ENCODE assay signal across 8 mouse cellular contexts in the genomic region with DNA sequence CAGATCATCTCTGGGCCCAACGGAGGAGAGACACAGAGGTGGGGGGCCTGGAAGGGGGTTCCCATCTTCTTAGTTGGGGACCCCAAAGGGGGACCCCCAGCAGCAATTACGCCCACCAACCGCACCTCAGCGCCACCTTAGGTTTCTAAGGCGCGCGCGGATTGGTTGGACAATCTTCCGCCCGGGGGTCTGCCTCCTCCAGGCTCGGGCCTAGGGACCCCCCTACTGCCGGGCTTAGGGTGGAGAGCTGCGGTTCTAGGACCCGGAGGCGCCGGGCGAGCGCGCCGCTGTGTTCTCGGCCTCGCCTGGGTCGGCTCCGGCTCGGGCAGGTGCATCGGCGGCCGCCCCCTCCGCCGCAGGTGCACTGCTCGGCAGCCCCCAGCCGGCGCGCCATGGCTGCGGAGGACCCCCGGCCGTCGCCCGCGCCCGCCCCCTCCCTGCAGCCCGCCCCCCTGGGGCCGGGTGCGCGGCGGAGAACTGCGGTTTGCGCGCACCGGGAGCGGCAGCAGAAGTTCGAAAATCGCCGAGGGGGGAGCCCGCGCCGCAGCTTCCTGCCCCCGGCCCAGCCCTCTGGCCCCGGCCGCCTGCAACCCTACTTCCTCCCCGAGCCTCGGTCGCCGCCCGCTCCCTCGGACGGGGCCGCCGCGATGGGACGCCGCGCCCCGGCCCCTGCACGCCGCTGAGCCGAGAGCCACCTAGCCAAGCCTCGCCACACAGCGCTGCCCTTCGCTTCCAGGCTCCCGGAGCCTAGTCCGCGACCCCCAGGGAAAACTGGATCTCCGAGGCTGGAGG. TPM values are rescaled to one million over a fixed set of nuclear protein-coding genes. Genes with fewer than 3 reads are reported as not detected.
DNase-seq lines count a peak whose midpoint lies in the region; ATAC-seq and TF ChIP-seq lines count a peak whose summit lies in the region.

A gene (plus strand): TSS at position 614 of the 792 bp plus-strand sequence.

- H3K4me3 ChIP-seq in E14TG2a.4 (replicated peaks; ENCODE audit: low read length), result peak within 1 kb of the TSS; percentile 81
- peak within 1 kb of the TSS; percentile 65 for H3K4me3 ChIP-seq in embryonic facial prominence, embryonic 11.5 days (ENCODE audit: low read depth, low read length)
- H3K4me3 ChIP-seq in spleen, adult 2 months (ENCODE audit: extremely low read depth, insufficient read depth, insufficient read length), result peak within 1 kb of the TSS; percentile 97

- no peak for ATAC-seq in embryonic facial prominence, embryonic 11.5 days (replicated peaks; ENCODE audit: insufficient number of reproducible peaks, low FRiP score, low TSS enrichment, low read depth)

- no peak for TF ChIP-seq CTCF in E14TG2a.4 (conservative IDR thresholded peaks at IDR 0.05; ENCODE audit: low read length)
- TF ChIP-seq CTCF in spleen, adult 2 months (IDR thresholded peaks at IDR 0.05; ENCODE audit: extremely low read depth, insufficient read depth, insufficient read length, insufficient replicate concordance), result no peak

- H3K9me3 ChIP-seq in E14TG2a.4 (ENCODE audit: low read length), result peaks cover 4% of the 10 kb centered on the region
- H3K9me3 ChIP-seq in embryonic facial prominence, embryonic 11.5 days (replicated peaks; ENCODE audit: control insufficient read depth, low read length), result no peaks in the 10 kb centered on the region

- H3K36me3 ChIP-seq in E14TG2a.4 (ENCODE audit: insufficient read depth, low read length), result no peaks in the 10 kb centered on the region
- no peaks in the 10 kb centered on the region for H3K36me3 ChIP-seq in embryonic facial prominence, embryonic 11.5 days (replicated peaks; ENCODE audit: control insufficient read depth, insufficient read depth, low read depth, low read length)
- 0 out of 2 replicates have a peak, but pooled peaks cover 1% of the 10 kb centered on the region for H3K36me3 ChIP-seq in spleen, adult 2 months (ENCODE audit: control insufficient read depth, insufficient read depth, low read length)

- under 1% methylated on average over 54 of the region's 84 CpGs for WGBS in embryonic facial prominence, embryonic 11.5 days
- WGBS in spleen, adult 2 months, result 2% methylated on average over 57 of the region's 84 CpGs

- H3K4me2 ChIP-seq in embryonic facial prominence, embryonic 11.5 days (ENCODE audit: low read depth, low read length), result peak within 1 kb of the TSS; percentile 99

- H3K9ac ChIP-seq in embryonic facial prominence, embryonic 11.5 days (replicated peaks; ENCODE audit: low read length), result peak within 1 kb of the TSS; percentile 50

- TF ChIP-seq POLR2A in spleen, adult 2 months (IDR thresholded peaks at IDR 0.05; ENCODE audit: low read depth, low read length), result peak; percentile 80

- intact Hi-C loops in heart, postnatal 36 days (cut with DNase I), result loop anchor here (5.0 kb wide), 1 partner anchor 242 kb away; a partner anchor contains a TSS

- H3K27ac ChIP-seq in embryonic facial prominence, embryonic 11.5 days (replicated peaks; ENCODE audit: low read depth, low read length), result no peak within 1 kb of the TSS
- peak within 1 kb of the TSS; percentile 99 for H3K27ac ChIP-seq in spleen, adult 2 months (ENCODE audit: insufficient read depth, low read length)

- peaks cover 49% of the 10 kb centered on the region for H3K4me1 ChIP-seq in E14TG2a.4 (replicated peaks; ENCODE audit: low read depth, low read length)
- peaks cover 4% of the 10 kb centered on the region; the same call in 1 of the 2 replicates for H3K4me1 ChIP-seq in embryonic facial prominence, embryonic 11.5 days (ENCODE audit: control insufficient read depth, insufficient read depth, low read length)
- H3K4me1 ChIP-seq in spleen, adult 2 months (ENCODE audit: control insufficient read depth, insufficient read depth, insufficient read length), result peaks cover 13% of the 10 kb centered on the region; the same call in 1 of the 2 replicates

- peaks cover 54% of the 10 kb centered on the region for H3K27me3 ChIP-seq in E14TG2a.4 (ENCODE audit: insufficient read depth, low read length)
- peaks cover 38% of the 10 kb centered on the region for H3K27me3 ChIP-seq in embryonic facial prominence, embryonic 11.5 days (ENCODE audit: control insufficient read depth, insufficient read depth, low read length)
- H3K27me3 ChIP-seq in spleen, adult 2 months (ENCODE audit: control insufficient read depth, insufficient read depth, low read length), result no peaks in the 10 kb centered on the region

- DNase-seq in B cell, adult 2 months, result peak; percentile 75 to 78
- DNase-seq in embryonic facial prominence, embryonic 11.5 days (ENCODE audit: low spot score), result peak; percentile 35
- DNase-seq in heart, postnatal 36 days, result peak; percentile 68 to 73
- peak in 1 of 2 experiments; percentile 57 for DNase-seq in layer of hippocampus, postnatal 14 days (ENCODE audit: low spot score in 2 of 2)
- peak; percentile 59 for DNase-seq in lung, postnatal 36 days
- peak in 1 of 2 experiments; percentile 83 for DNase-seq in spleen, adult 2 months (ENCODE audit: low read depth in 1 of 2, low spot score in 2 of 2)
- DNase-seq in adipocyte (ENCODE audit: low spot score), result no peak

RNA-seq across cellular contexts. Expression of the gene that starts here (rescaled TPM):
- 0.70 and 0.72 TPM in 2 replicates for polyA plus RNA-seq in embryonic facial prominence, embryonic 11.5 days (2014; fragmentation: Nextera tagmentation; extraction: Ambion mirVana)
- total RNA-seq in heart, postnatal 36 days (2021), result 10 to 100 TPM; 12.4 to 20.9 TPM
- 100 to 1,000 TPM; 120 to 128 TPM for total RNA-seq in layer of hippocampus, postnatal 14 days (2021)
- polyA plus RNA-seq in spleen, adult 2 months (2012; rRNA removed), result 137 and 147 TPM in 2 replicates

Comparison
In these comparisons a context has a peak if more than half of its experiments do, and no peak if none do; other contexts are left out.
1. RNA of the gene that starts here (total RNA-seq): 120 to 128 TPM in layer of hippocampus, postnatal 14 days; 12.4 to 20.9 TPM in heart, postnatal 36 days; every median in the first group is over 4 times any median in the second.
2. RNA of the gene that starts here (polyA plus RNA-seq): 137 to 147 TPM in spleen, adult 2 months; 0.70 to 0.72 TPM in embryonic facial prominence, embryonic 11.5 days; every median in the first group is over 10 times any median in the second.
3. Peak in DNase-seq, H3K4me3 ChIP-seq, H3K9ac ChIP-seq and H3K4me2 ChIP-seq in embryonic facial prominence, embryonic 11.5 days; RNA of the gene not detected or under 1 TPM.
4. Peak in every context shown above with its lines, with median percentiles within 50 percentile points of each other: H3K4me3 ChIP-seq.